Mouse (Mus musculus): ENCODE measurements around the gene Dmrtc2. TPM values are rescaled to one million over a fixed set of nuclear protein-coding genes. Genes with fewer than 3 reads are reported as not detected.
A peak's percentile ranks its signal among the peaks of the same experiment; 100 is the strongest.

Dmrtc2 gene
- total and polyA plus RNA-seq, 3 experiments = not detected

DNA sequence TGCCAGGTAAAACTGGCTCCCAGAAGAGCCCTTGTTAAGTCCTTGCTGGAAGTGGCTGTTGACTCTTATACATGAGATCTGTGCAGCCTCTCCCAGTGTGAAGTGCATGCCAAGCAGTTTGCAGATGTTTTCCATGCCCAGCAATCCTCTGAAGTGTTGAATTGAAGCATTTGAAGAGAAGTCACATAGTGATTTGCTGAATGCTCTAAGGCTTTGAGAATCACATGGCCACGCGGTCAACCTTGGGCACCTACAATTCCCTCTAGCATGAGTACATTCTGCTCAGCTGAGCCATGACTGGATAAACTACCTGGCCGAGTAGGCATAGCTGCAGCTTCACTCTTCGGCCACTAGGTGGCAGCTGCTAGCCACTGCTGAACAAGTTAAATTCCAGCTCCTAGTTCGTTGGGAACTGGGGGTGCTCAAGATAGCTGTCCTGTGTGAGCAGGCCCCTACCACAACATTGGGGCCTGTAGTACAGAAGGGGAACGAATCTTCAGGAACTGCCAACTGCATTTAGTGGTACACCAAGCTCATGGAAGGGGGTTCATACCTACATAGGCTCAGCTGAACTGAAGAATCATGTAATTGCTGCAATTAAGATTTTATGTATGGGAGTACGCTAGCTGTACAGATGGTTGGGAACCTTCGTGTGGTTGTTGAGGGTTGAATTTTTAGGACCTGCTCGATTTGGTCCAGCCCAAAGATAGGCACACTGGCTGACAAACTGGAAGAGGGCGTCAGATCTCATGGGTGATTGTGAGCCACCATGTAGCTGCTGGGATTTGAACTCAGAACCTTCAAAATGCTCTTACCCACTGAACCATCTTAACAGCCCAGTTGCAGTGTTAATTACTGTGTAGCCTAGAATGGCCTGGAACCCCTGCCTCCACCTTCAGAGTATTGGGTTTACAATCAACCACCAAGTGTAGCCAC is 20.7 kb downstream of the Dmrtc2 start:
- peak overlapping the region; percentile 5 for H3K27ac ChIP-seq (ENCODE audit: control insufficient read depth, low read depth, low read length)

DNA sequence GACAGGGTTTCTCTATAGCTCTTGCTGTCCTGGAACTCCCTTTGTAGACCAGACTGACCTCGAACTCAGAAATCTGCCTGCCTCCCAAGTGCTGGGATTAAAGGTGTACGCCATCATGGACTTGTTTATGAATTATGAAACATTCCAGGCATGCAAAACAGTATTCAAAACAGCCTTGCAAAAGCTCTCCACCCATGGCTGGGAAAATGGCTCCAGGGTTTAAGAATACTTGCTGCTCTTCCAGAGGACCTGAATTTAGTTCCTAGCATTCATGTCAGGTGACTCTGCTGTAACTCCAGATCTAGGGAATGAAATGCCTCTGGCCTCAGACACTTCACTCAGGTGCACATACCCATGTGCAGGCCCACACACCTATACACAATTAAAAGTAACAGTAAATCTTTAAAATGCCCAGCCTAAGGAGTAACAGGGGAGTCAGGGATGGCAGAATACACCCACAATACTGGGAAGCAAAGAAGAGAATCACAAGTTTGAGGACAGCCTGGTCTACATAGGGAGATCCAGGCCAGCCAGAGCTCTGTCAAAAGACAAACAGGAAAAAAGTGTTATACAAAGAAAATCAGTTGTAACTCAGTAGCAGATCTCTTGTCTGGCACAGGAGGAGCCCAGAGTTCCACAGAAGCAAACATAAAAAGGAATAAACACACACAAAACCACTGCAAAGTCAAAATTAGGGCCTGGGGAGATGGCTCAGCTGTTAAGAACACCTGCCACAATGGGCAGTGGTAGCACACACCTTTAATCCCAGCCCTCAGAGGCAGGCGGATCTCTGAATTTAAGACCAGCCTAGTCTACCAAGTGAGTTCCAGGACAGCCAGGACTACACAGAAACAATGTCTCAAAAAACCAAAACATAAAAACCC is 21.6 kb downstream of the Dmrtc2 start:
- Histone ChIP-seq H3K36me3 (ENCODE audit: control insufficient read depth in 1 of 2, insufficient read depth in 2 of 2, low read length in 2 of 2) (peaks cover 4 to 15% of the 10 kb centered on the region in 2 experiments), H3K79me2 (ENCODE audit: control insufficient read depth, insufficient read depth, low read length, poor library complexity) (peaks cover 16% of the 10 kb centered on the region), H3K9ac (ENCODE audit: control insufficient read depth, low read depth, low read length, poor library complexity, severe bottlenecking) (no peak overlapping the region), H3K4me1 (ENCODE audit: control insufficient read depth in 1 of 2, insufficient read depth in 2 of 2, low read length in 2 of 2) (peaks cover 0 to 12% of the 10 kb centered on the region in 2 experiments; a peak in 2 of 4 replicates), H3K4me3 (ENCODE audit: control insufficient read depth in 1 of 2, insufficient read depth in 1 of 2, low read depth in 2 of 2, low read length in 2 of 2) (no peak overlapping the region), H3K27ac (ENCODE audit: control insufficient read depth, low read depth, low read length) (0 out of 2 replicates have a peak overlapping the region, but pooled peaks have one; percentile 0), H3K27me3 (ENCODE audit: control insufficient read depth in 1 of 2, insufficient read depth in 2 of 2, low read length in 2 of 2) (no peaks in the 10 kb centered on the region), H3K9me3 (replicated peaks; ENCODE audit: insufficient read depth, low read length) (no peaks in the 10 kb centered on the region)
- TF ChIP-seq HCFC1 (IDR thresholded peaks at IDR 0.05; ENCODE audit: low read depth, low read length) = no peak
- TF ChIP-seq POLR2A (IDR thresholded peaks at IDR 0.05; ENCODE audit: control insufficient read depth in 1 of 2, insufficient read depth in 1 of 2, low read depth in 1 of 2, low read length in 2 of 2, poor library complexity in 1 of 2) = peak in 1 of 2 experiments; percentile 30; a peak in 2 of 4 replicates
- peak; percentile 63 for DNase-seq (ENCODE audit: low read depth, low spot score)

More for the DNA sequence above, 20.7 kb downstream of the Dmrtc2 start:
- Histone ChIP-seq H3K27me3 (ENCODE audit: control insufficient read depth in 1 of 2, insufficient read depth in 2 of 2, low read length in 2 of 2) (no peaks in the 10 kb centered on the region), H3K4me3 (ENCODE audit: control insufficient read depth in 1 of 2, insufficient read depth in 1 of 2, low read depth in 2 of 2, low read length in 2 of 2) (no peak overlapping the region), H3K79me2 (ENCODE audit: control insufficient read depth, insufficient read depth, low read length, poor library complexity) (peaks cover 25% of the 10 kb centered on the region), H3K36me3 (ENCODE audit: control insufficient read depth in 1 of 2, insufficient read depth in 2 of 2, low read length in 2 of 2) (peaks cover 7 to 17% of the 10 kb centered on the region in 2 experiments), H3K9ac (ENCODE audit: control insufficient read depth, low read depth, low read length, poor library complexity, severe bottlenecking) (no peak overlapping the region), H3K9me3 (replicated peaks; ENCODE audit: insufficient read depth, low read length) (no peaks in the 10 kb centered on the region), H3K4me1 (ENCODE audit: control insufficient read depth in 1 of 2, insufficient read depth in 2 of 2, low read length in 2 of 2) (peaks cover 0 to 15% of the 10 kb centered on the region in 2 experiments; a peak in 2 of 4 replicates)
- peak; percentile 92 for DNase-seq (ENCODE audit: low read depth, low spot score)
- TF ChIP-seq POLR2AphosphoS5 (IDR thresholded peaks at IDR 0.05; ENCODE audit: borderline replicate concordance, low read depth, low read length) (peak; percentile 96; the same call in 1 of the 2 replicates), MYB (IDR thresholded peaks at IDR 0.05; ENCODE audit: low read depth, low read length) (no peak), POLR2A (IDR thresholded peaks at IDR 0.05; ENCODE audit: control insufficient read depth in 1 of 2, insufficient read depth in 1 of 2, low read depth in 1 of 2, low read length in 2 of 2, poor library complexity in 1 of 2) (peak in 1 of 2 experiments; percentile 85), CTCF (IDR thresholded peaks at IDR 0.05 in 2 of 3, conservative IDR thresholded peaks at IDR 0.05 in 1 of 3; ENCODE audit: control insufficient read depth in 1 of 3, insufficient read depth in 1 of 3, low read depth in 2 of 3, low read length in 3 of 3, poor library complexity in 1 of 3, severe bottlenecking in 1 of 3) (peak in 2 of 3 experiments; percentile 88 to 99; a peak in 4 of 6 replicates), KAT2A (conservative IDR thresholded peaks at IDR 0.05; ENCODE audit: low read depth, low read length) (no peak), USF1 (IDR thresholded peaks at IDR 0.05; ENCODE audit: low read depth, low read length) (no peak), E2F4 (IDR thresholded peaks at IDR 0.05; ENCODE audit: borderline replicate concordance, low read depth, low read length) (no peak), ZNF384 (IDR thresholded peaks at IDR 0.05; ENCODE audit: low read depth, low read length) (no peak), HCFC1 (IDR thresholded peaks at IDR 0.05; ENCODE audit: low read depth, low read length) (no peak), ZC3H11A (IDR thresholded peaks at IDR 0.05; ENCODE audit: low read depth, low read length) (no peak), POLR2AphosphoS2 (IDR thresholded peaks at IDR 0.05; ENCODE audit: low read length) (no peak), ZKSCAN1 (IDR thresholded peaks at IDR 0.05; ENCODE audit: low read depth, low read length) (no peak), MXI1 (IDR thresholded peaks at IDR 0.05; ENCODE audit: low read depth, low read length) (no peak)

Measured in MEL (cell line).